Mouse (Mus musculus) right cerebral cortex, adult 2 months (tissue): ENCODE measurements around the gene Ccdc138.

Experiments used
- DNase-seq, 2 experiments: peaks; one replicate each; pipeline ENCODE4 v3.0.0; 2021 to 2022; ENCODE audit warnings: low spot score in 2 of 2

Ccdc138 gene

GRCm38 (mm10) chr10:58585427-58586223, 87.9 kb downstream of the Ccdc138 start:
- DNase-seq: no peak

GRCm38 (mm10) chr10:58594486-58594885, 96.7 kb downstream of the Ccdc138 start:
- DNase-seq: no peak

DNA sequence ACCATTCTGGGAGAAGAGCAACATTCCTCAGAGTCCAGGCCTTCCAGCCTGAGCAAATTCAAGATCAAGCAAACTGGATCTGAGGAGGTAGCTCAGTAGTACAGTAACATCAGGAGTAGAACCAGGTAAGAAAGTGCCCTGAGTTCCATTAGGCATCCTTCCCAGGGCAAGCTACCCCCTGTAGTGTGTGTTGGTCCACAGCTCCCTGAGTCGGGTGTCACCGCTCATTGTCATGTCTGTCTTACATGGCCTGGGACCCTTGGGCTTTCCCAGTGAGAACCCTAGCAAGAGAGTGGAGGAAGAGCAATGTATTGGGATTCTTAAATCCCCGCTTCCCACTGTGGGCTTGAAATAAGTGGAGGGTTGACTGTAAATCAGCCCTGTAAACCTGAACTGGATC, 97.4 kb downstream of the Ccdc138 start:
- DNase-seq: no peak

- no peak for DNase-seq
Observed at GRCm38 (mm10) chr10:58595821-58596220, 98.1 kb downstream of the Ccdc138 start.

- no peak for DNase-seq
Observed at GRCm38 (mm10) chr10:58600151-58600550, 102.4 kb downstream of the Ccdc138 start.

DNA sequence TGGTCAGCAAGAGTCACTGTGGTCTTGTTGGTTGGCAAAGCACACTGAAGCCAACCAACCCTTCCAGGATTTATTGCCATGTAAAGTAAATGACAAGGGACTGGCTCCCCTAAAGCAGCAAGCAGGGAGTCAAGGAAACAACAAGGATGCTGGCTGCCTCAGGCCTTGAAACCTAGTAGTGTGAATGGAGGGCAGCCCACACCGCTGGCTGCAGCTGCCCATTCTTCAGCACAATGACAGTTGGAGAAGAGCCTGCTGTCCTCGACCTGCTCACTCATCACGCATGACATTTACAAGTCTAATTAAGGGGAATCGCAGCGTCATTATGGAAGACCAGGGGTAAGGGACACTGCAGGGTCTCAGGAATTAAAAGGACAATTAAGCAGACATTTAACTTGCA, 103.2 kb downstream of the Ccdc138 start:
- no peak for DNase-seq

DNA sequence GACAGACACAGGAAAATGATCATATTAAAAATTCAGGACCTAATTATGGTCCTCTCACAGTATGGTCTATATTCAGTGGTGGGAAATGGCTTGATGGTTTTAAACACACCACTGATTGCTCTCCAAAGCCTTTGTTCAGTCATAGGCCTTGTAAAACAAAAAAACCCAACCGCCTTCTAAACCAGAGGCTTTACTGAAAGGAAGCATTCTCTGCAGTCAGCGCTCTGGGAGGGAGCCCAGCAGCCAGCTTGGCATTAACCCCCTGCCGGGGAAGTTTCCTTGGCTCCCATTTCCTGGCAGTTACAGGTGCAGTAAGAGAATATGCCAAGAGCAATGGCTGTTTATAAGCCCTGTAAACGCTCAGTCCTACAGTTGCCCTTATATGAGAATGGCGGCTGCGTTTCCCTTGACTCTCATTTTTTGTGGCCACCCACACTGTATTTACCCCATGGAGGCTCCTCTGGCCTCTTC, 103.7 kb downstream of the Ccdc138 start:
- DNase-seq: peak; percentile 26 to 49

DNA sequence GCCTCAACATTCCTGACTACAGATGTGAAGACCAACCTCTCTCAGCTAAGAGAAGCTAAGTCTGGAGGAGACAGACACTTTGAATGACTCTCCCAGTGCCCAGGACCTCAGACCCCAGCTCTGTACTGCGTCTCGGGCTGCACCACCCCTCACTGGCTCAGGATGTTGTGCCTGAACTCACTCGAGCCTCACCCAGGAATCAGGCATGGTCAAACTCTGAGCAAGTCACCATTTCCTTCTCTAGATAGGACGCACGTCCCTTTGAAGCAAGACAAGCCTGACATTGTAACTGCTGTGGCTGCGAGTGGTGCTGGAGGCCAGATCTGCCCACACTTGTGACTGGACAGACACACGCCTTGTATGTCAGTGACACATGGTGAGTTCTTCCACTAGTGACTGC, 104.2 kb downstream of the Ccdc138 start:
- no peak for DNase-seq

DNA sequence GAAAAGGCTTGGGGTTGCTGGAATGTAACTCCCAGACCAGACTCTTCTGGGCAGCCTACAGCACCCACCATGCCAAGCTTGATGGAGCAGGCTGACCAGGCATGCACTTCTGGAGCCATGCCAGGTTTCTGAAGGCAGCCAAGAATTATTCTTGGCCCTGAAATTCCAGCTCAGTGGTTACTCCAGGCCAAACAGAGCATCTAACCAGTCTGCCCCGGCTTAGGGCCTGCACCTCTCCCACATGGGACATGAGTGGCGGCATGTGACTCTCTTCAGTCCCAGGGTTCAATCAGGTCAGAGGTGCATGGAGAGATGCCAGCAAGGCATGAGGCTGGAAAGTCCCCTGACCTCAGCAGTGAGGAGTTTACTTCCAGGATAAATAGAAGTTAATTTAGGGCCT, 107.0 kb downstream of the Ccdc138 start:
- DNase-seq: peak; percentile 17 to 20

DNA sequence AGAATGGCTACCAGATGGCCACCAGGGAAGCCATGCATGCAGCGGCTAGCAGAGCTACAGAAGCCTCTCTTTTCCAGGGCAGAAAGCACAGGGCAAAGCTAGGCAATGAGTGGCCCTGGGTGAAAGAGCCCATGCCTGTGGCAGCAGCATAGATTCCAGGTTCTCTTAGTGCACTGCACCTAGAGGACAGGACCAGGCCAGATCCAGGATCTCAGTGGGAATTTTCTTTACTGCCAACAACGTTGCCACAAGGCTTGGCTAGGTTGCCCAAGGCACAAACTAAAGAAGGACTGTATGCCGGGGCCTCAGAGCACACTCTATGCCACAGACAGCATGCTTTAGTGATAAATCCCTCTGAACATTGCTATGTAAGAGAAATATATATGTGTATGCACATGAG, 108.6 kb downstream of the Ccdc138 start:
- DNase-seq: no peak

DNA sequence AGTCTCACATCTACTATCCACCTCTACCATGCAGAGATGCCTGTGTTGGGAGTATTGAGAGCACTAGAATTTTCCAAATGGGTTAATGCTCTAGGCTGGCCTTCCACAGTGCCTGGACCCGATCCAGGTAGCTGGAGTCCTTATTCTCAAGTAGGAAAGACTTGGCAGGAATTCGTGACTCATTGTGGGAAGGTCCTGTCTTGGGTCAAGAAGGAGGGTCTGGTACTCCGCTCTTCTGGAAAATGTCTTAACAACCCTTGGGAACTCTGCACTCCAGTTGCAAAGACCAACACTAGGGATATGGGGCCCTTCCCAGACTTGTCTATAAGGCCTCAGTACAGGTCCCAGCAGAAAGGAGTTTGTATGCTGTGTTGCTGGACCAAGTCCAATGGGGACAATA, 111.1 kb downstream of the Ccdc138 start:
- DNase-seq: no peak

DNA sequence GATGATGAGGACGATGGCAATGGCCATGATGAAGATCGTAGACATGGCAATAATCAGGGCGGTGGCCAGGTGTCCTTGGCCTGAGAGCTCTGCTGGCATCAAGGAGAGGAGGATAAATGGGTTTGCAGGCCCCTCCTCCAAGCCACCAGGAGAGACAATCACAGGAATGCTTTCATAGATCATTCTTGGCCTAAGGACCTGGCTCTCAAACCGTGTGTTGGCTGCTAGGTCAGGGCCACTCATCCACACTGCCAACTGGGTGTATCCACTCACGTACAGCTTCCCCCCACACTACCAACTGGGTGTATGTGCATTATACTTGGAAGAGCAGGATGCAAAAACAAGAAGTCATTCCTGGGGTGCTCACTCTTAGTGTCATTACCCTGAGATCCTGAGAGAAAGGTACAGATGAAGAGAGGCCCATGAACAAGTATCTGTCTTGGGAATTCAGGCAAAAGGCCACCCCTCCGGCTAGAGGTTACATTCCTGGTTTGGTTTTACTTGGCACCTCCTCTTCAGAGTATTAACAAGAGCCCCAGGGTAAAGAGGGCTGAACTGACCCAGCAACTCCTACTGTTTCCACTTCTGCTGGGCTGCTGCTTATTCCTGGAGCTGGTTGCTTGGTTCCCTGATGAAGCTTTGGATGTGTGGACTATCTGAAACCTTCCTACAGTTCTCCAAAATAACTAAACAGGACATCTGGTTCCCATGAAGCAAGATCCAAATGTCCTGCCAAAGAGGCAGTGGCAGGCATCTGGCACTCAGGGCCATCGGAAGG, 112.9 kb downstream of the Ccdc138 start:
- no peak for DNase-seq

GRCm38 (mm10) chr10:58614601-58615000, 116.9 kb downstream of the Ccdc138 start:
- DNase-seq: no peak

- no peak for DNase-seq
Observed at GRCm38 (mm10) chr10:58616565-58616964, 118.8 kb downstream of the Ccdc138 start.

GRCm38 (mm10) chr10:58618501-58619216, 120.9 kb downstream of the Ccdc138 start:
- DNase-seq: no peak

GRCm38 (mm10) chr10:58619266-58619665, 121.5 kb downstream of the Ccdc138 start:
- DNase-seq: no peak

GRCm38 (mm10) chr10:58624848-58625711, 127.3 kb downstream of the Ccdc138 start:
- no peak for DNase-seq
